Mouse (Mus musculus) cerebellum, adult 2 months (tissue): ENCODE measurements at regions not wholly inside any gene's neighbourhood (a gene's known extent, or its start where the extent isn't known, plus 50 kb on each side); places are given as distances from the start of the nearest gene placed in this dataset.

Experiments
- CTCF ChIP-seq: fragments of 200-500 bp; IDR thresholded peaks from 2 replicates; pipeline ENCODE4 v1.5.1; 2011; ENCODE audit warnings: low read depth, mild to moderate bottlenecking, control low read depth, low read length, moderate library complexity, borderline replicate concordance; ENCODE audit not compliant: insufficient read depth
- POLR2A ChIP-seq: fragments of 200-500 bp; IDR thresholded peaks from 2 replicates; pipeline ENCODE4 v1.6.1; 2011; ENCODE audit warnings: low read length, control low read depth, borderline replicate concordance; ENCODE audit not compliant: insufficient read depth

- TF ChIP-seq POLR2A (no peak), CTCF (no peak)
Observed at GRCm38 (mm10) chr3:50882249-50882733, 342.0 kb upstream of the Noct start.
